Mouse (Mus musculus) heart, embryonic 10.5 days (tissue): ENCODE data around the gene Fyb. TPM values are rescaled to one million over a fixed set of nuclear protein-coding genes. Genes with fewer than 3 reads are reported as not detected.

Experiments used
- DNase-seq: peaks from one replicate; pipeline ENCODE4 v3.0.0-alpha.2; 2017; ENCODE audit warnings: low spot score
- H3K27ac ChIP-seq: fragments of 300-500 bp; sonication (generic); 2 replicates; pipeline ENCODE4 v1.5.1; 2016; ENCODE audit warnings: mild to moderate bottlenecking
- H3K27me3 ChIP-seq: fragments of 300-500 bp; sonication (generic); 2 replicates; pipeline ENCODE4 v1.6.1; 2016; ENCODE audit warnings: mild to moderate bottlenecking; ENCODE audit not compliant: poor library complexity, insufficient read depth, severe bottlenecking
- H3K36me3 ChIP-seq: fragments of 300-500 bp; sonication (generic); 2 replicates; pipeline ENCODE4 v1.6.1; 2016; ENCODE audit warnings: mild to moderate bottlenecking, moderate library complexity
- H3K4me1 ChIP-seq: fragments of 300-500 bp; sonication (generic); 2 replicates; pipeline ENCODE4 v1.6.1; 2016; ENCODE audit warnings: mild to moderate bottlenecking
- H3K4me3 ChIP-seq: fragments of 300-500 bp; sonication (generic); 2 replicates; pipeline ENCODE4 v1.5.1; 2016; ENCODE audit warnings: mild to moderate bottlenecking, moderate library complexity
- H3K9me3 ChIP-seq: fragments of 300-500 bp; sonication (generic); 2 replicates; pipeline ENCODE4 v1.6.1; 2016; ENCODE audit warnings: mild to moderate bottlenecking, moderate library complexity
- WGBS: fragments of 180-500 bp; shearing (Covaris S2); methylation state at CpG from one replicate; pipeline ENCODE4 v1.1.7; 2016; 5-methylcytosine and 5-hydroxymethylcytosine counted together
- polyA plus RNA-seq: library from polyadenylated mRNA; unstranded; fragments of >200 nt; fragmentation: Nextera tagmentation; extraction: Ambion mirVana; gene quantifications from 2 replicates; pipeline ENCODE4 v1.2.1, GENCODE M21; 2016

The Fyb gene
- polyA plus RNA-seq, 1 experiment from 2014 or later: 4.7 TPM

GRCm38 (mm10) chr15:6588192-6588591 lies 65.5 kb downstream of the Fyb start:
- no peaks in the 10 kb centered on the region for H3K27me3 ChIP-seq
- H3K36me3 ChIP-seq: no peaks in the 10 kb centered on the region
- no peak overlapping the region for H3K27ac ChIP-seq
- H3K4me3 ChIP-seq: no peak overlapping the region
- H3K4me1 ChIP-seq: no peaks in the 10 kb centered on the region
- no peaks in the 10 kb centered on the region for H3K9me3 ChIP-seq
- DNase-seq: no peak
- 64% methylated on average over 7 of the region's 7 CpGs for WGBS

GRCm38 (mm10) chr15:6590846-6591451 lies 68.3 kb downstream of the Fyb start:
- Histone ChIP-seq H3K4me3 (no peak overlapping the region), H3K9me3 (no peaks in the 10 kb centered on the region), H3K27me3 (no peaks in the 10 kb centered on the region), H3K27ac (no peak overlapping the region), H3K36me3 (no peaks in the 10 kb centered on the region), H3K4me1 (no peaks in the 10 kb centered on the region)
- DNase-seq: no peak
- 80% methylated on average over 4 of the region's 4 CpGs for WGBS

- no peak overlapping the region for H3K4me3 ChIP-seq
- no peaks in the 10 kb centered on the region for H3K4me1 ChIP-seq
- DNase-seq: no peak
- H3K9me3 ChIP-seq: no peaks in the 10 kb centered on the region
- no peaks in the 10 kb centered on the region for H3K27me3 ChIP-seq
- 36% methylated on average over 1 of the region's 1 CpGs for WGBS
- H3K36me3 ChIP-seq: no peaks in the 10 kb centered on the region
- no peak overlapping the region for H3K27ac ChIP-seq
These were observed 68.9 kb downstream of the Fyb start for GRCm38 (mm10) chr15:6591527-6591926.

- no peak for DNase-seq
- Histone ChIP-seq H3K27me3 (no peaks in the 10 kb centered on the region), H3K36me3 (no peaks in the 10 kb centered on the region), H3K4me3 (no peak overlapping the region), H3K9me3 (no peaks in the 10 kb centered on the region), H3K27ac (no peak overlapping the region), H3K4me1 (no peaks in the 10 kb centered on the region)
- WGBS: 65% methylated on average over 5 of the region's 5 CpGs
These were observed 70.1 kb downstream of the Fyb start for GRCm38 (mm10) chr15:6592561-6593253.

GRCm38 (mm10) chr15:6593254-6593623 lies 70.6 kb downstream of the Fyb start:
- no peak overlapping the region for H3K4me3 ChIP-seq
- no peaks in the 10 kb centered on the region for H3K27me3 ChIP-seq
- DNase-seq: no peak
- no peak overlapping the region for H3K27ac ChIP-seq
- H3K36me3 ChIP-seq: no peaks in the 10 kb centered on the region
- WGBS: 72% methylated on average over 1 of the region's 1 CpGs
- H3K9me3 ChIP-seq: no peaks in the 10 kb centered on the region
- H3K4me1 ChIP-seq: no peaks in the 10 kb centered on the region

GRCm38 (mm10) chr15:6598626-6599025 lies 76.0 kb downstream of the Fyb start:
- no peaks in the 10 kb centered on the region for H3K9me3 ChIP-seq
- H3K4me1 ChIP-seq: no peaks in the 10 kb centered on the region
- no peak overlapping the region for H3K27ac ChIP-seq
- no peaks in the 10 kb centered on the region for H3K27me3 ChIP-seq
- 69% methylated on average over 3 of the region's 3 CpGs for WGBS
- H3K4me3 ChIP-seq: no peak overlapping the region
- no peaks in the 10 kb centered on the region for H3K36me3 ChIP-seq
- no peak for DNase-seq

GRCm38 (mm10) chr15:6600314-6600713 lies 77.7 kb downstream of the Fyb start:
- Histone ChIP-seq H3K4me1 (no peaks in the 10 kb centered on the region), H3K27ac (no peak overlapping the region), H3K27me3 (no peaks in the 10 kb centered on the region), H3K36me3 (no peaks in the 10 kb centered on the region), H3K9me3 (no peaks in the 10 kb centered on the region), H3K4me3 (no peak overlapping the region)
- DNase-seq: no peak
- 79% methylated on average over 1 of the region's 1 CpGs for WGBS

GRCm38 (mm10) chr15:6601330-6601729 lies 78.7 kb downstream of the Fyb start:
- Histone ChIP-seq H3K4me3 (no peak overlapping the region), H3K27me3 (no peaks in the 10 kb centered on the region), H3K27ac (no peak overlapping the region), H3K36me3 (no peaks in the 10 kb centered on the region), H3K9me3 (no peaks in the 10 kb centered on the region), H3K4me1 (no peaks in the 10 kb centered on the region)
- 67% methylated on average over 6 of the region's 6 CpGs for WGBS
- no peak for DNase-seq

- Histone ChIP-seq H3K36me3 (no peaks in the 10 kb centered on the region), H3K27ac (no peak overlapping the region), H3K9me3 (no peaks in the 10 kb centered on the region), H3K4me3 (no peak overlapping the region), H3K4me1 (no peaks in the 10 kb centered on the region), H3K27me3 (no peaks in the 10 kb centered on the region)
- DNase-seq: no peak
- WGBS: 87% methylated on average over 4 of the region's 4 CpGs
These were observed 79.3 kb downstream of the Fyb start for GRCm38 (mm10) chr15:6602003-6602402.

- Histone ChIP-seq H3K4me3 (no peak overlapping the region), H3K9me3 (no peaks in the 10 kb centered on the region), H3K36me3 (no peaks in the 10 kb centered on the region), H3K4me1 (no peaks in the 10 kb centered on the region), H3K27me3 (no peaks in the 10 kb centered on the region), H3K27ac (no peak overlapping the region)
- WGBS: 66% methylated on average over 5 of the region's 5 CpGs
- DNase-seq: no peak
These were observed 88.0 kb downstream of the Fyb start for GRCm38 (mm10) chr15:6610703-6611102.

GRCm38 (mm10) chr15:6612835-6613234 lies 90.2 kb downstream of the Fyb start:
- no peak for DNase-seq
- no peaks in the 10 kb centered on the region for H3K36me3 ChIP-seq
- no peaks in the 10 kb centered on the region for H3K9me3 ChIP-seq
- no peak overlapping the region for H3K27ac ChIP-seq
- H3K4me3 ChIP-seq: no peak overlapping the region
- WGBS: 81% methylated on average over 3 of the region's 3 CpGs
- no peaks in the 10 kb centered on the region for H3K4me1 ChIP-seq
- no peaks in the 10 kb centered on the region for H3K27me3 ChIP-seq

- Histone ChIP-seq H3K36me3 (no peaks in the 10 kb centered on the region), H3K4me3 (no peak overlapping the region), H3K4me1 (no peaks in the 10 kb centered on the region), H3K27me3 (no peaks in the 10 kb centered on the region), H3K27ac (no peak overlapping the region), H3K9me3 (no peaks in the 10 kb centered on the region)
- 76% methylated on average over 5 of the region's 5 CpGs for WGBS
- DNase-seq: no peak
These were observed 93.9 kb downstream of the Fyb start for GRCm38 (mm10) chr15:6616382-6617149.

- H3K4me1 ChIP-seq: peaks cover 5% of the 10 kb centered on the region; the same call in 1 of the 2 replicates
- WGBS: 84% methylated on average over 12 of the region's 12 CpGs
- DNase-seq: no peak
- no peak overlapping the region for H3K27ac ChIP-seq
- no peaks in the 10 kb centered on the region for H3K36me3 ChIP-seq
- H3K27me3 ChIP-seq: no peaks in the 10 kb centered on the region
- H3K9me3 ChIP-seq: no peaks in the 10 kb centered on the region
- no peak overlapping the region for H3K4me3 ChIP-seq
These were observed 97.1 kb downstream of the Fyb start for GRCm38 (mm10) chr15:6619558-6620316.
